ENCODE assay signal across 11 mouse cellular contexts in genomic region chr2:35124716-35125115, GRCm38 (mm10). TPM values are rescaled to one million over a fixed set of nuclear protein-coding genes. Genes with fewer than 3 reads are reported as not detected.
DNase-seq lines count a peak whose midpoint lies in the region; ATAC-seq and TF ChIP-seq lines count a peak whose summit lies in the region.
"Had no signal": no experiment of that assay in that cellular context is flagged by ENCODE, and none has a peak within 500 bp of the region (broad histone marks: within the 10 kb centered on the region; RNA-seq: fewer than 3 reads in every experiment).

No protein-coding gene starts in this region.

- H3K27ac ChIP-seq in forebrain, embryonic 14.5 days (ENCODE audit: low read depth, low read length) = no peak overlapping the region
- no peak overlapping the region for H3K27ac ChIP-seq in forebrain, embryonic 16.5 days (ENCODE audit: low read length)
- H3K27ac ChIP-seq in liver, adult 2 months (replicated peaks; ENCODE audit: insufficient read depth, low read depth, low read length) = no peak overlapping the region
- H3K27ac ChIP-seq in liver, embryonic 11.5 days (ENCODE audit: low read depth, low read length) = no peak overlapping the region
- H3K27ac ChIP-seq in embryonic fibroblast, embryonic 13.5 days (ENCODE audit: insufficient read depth, low read length) = no peak overlapping the region
- H3K27ac ChIP-seq in hindbrain, embryonic 14.5 days = no peak overlapping the region

- no peaks in the 10 kb centered on the region for H3K9me3 ChIP-seq in forebrain, embryonic 14.5 days (replicated peaks; ENCODE audit: control insufficient read depth, low read length)
- no peaks in the 10 kb centered on the region for H3K9me3 ChIP-seq in forebrain, embryonic 16.5 days (ENCODE audit: control insufficient read depth, low read length)
- no peaks in the 10 kb centered on the region for H3K9me3 ChIP-seq in liver, embryonic 11.5 days (ENCODE audit: control insufficient read depth, low read length)
- H3K9me3 ChIP-seq in hindbrain, embryonic 14.5 days (ENCODE audit: control insufficient read depth, low read length) = no peaks in the 10 kb centered on the region

- no peak overlapping the region for H3ac ChIP-seq in C2C12 (ENCODE audit: control insufficient read depth, insufficient read length, low read depth)

- H3K4me2 ChIP-seq in forebrain, embryonic 14.5 days (ENCODE audit: low read length) = no peak overlapping the region
- no peak overlapping the region for H3K4me2 ChIP-seq in forebrain, embryonic 16.5 days (ENCODE audit: low read length)
- no peak overlapping the region for H3K4me2 ChIP-seq in liver, embryonic 11.5 days
- no peak overlapping the region for H3K4me2 ChIP-seq in hindbrain, embryonic 14.5 days (replicated peaks)

- no peak overlapping the region for H3K4me3 ChIP-seq in forebrain, embryonic 14.5 days (ENCODE audit: low read depth, low read length)
- H3K4me3 ChIP-seq in forebrain, embryonic 16.5 days (replicated peaks; ENCODE audit: low read length) = no peak overlapping the region
- no peak overlapping the region for H3K4me3 ChIP-seq in liver, adult 2 months (ENCODE audit: insufficient read depth, low read depth, low read length)
- H3K4me3 ChIP-seq in liver, embryonic 11.5 days (ENCODE audit: low read depth, low read length) = no peak overlapping the region
- H3K4me3 ChIP-seq in C2C12 (ENCODE audit: insufficient read depth, poor library complexity, severe bottlenecking) = no peak overlapping the region
- H3K4me3 ChIP-seq in embryonic fibroblast, embryonic 13.5 days (ENCODE audit: insufficient read depth, low read length) = no peak overlapping the region
- H3K4me3 ChIP-seq in hindbrain, embryonic 14.5 days (replicated peaks; ENCODE audit: low read length) = no peak overlapping the region

- DNase-seq in forebrain, embryonic 14.5 days (ENCODE audit: low spot score) = peak; percentile 23
- no peak for DNase-seq in liver, adult 2 months (ENCODE audit: extremely low read depth, low read depth, low spot score)
- DNase-seq in liver, embryonic 11.5 days (ENCODE audit: low spot score) = no peak
- DNase-seq in cerebellum, adult 8-10 months = no peak
- no peak for DNase-seq in hindbrain, embryonic 14.5 days (ENCODE audit: low spot score)
- DNase-seq: adrenal gland, adult 2 months; layer of hippocampus, postnatal 36 days had no signal

- no peaks in the 10 kb centered on the region for H3K27me3 ChIP-seq in forebrain, embryonic 14.5 days (replicated peaks; ENCODE audit: control insufficient read depth, insufficient read depth, low read length)
- no peaks in the 10 kb centered on the region for H3K27me3 ChIP-seq in forebrain, embryonic 16.5 days (replicated peaks; ENCODE audit: control insufficient read depth, insufficient read depth, low read length)
- H3K27me3 ChIP-seq in liver, adult 2 months (ENCODE audit: control insufficient read depth, insufficient read depth, low read length) = no peaks in the 10 kb centered on the region
- H3K27me3 ChIP-seq in liver, embryonic 11.5 days (replicated peaks; ENCODE audit: control insufficient read depth, insufficient read depth, low read length) = no peaks in the 10 kb centered on the region
- H3K27me3 ChIP-seq in C2C12 (ENCODE audit: control insufficient read depth, insufficient read depth, insufficient read length) = no peaks in the 10 kb centered on the region
- H3K27me3 ChIP-seq in hindbrain, embryonic 14.5 days (ENCODE audit: control insufficient read depth, insufficient read depth, low read length) = no peaks in the 10 kb centered on the region

- no peaks in the 10 kb centered on the region; the same call in 1 of the 2 replicates for H3K79me2 ChIP-seq in liver, adult 2 months (ENCODE audit: control insufficient read depth, insufficient read depth, low read length)
- no peaks in the 10 kb centered on the region for H3K79me2 ChIP-seq in C2C12 (ENCODE audit: control insufficient read depth, insufficient read depth)

- H3K36me3 ChIP-seq in forebrain, embryonic 14.5 days (ENCODE audit: control insufficient read depth, insufficient read depth, low read length) = peaks cover 41% of the 10 kb centered on the region
- peaks cover 6% of the 10 kb centered on the region for H3K36me3 ChIP-seq in forebrain, embryonic 16.5 days (ENCODE audit: control insufficient read depth, insufficient read depth)
- peaks cover 38% of the 10 kb centered on the region for H3K36me3 ChIP-seq in liver, adult 2 months (ENCODE audit: control insufficient read depth, insufficient read depth, low read length)
- peaks cover 2% of the 10 kb centered on the region; the same call in 1 of the 2 replicates for H3K36me3 ChIP-seq in liver, embryonic 11.5 days (ENCODE audit: control insufficient read depth, insufficient read depth, low read length)
- peaks cover 14% of the 10 kb centered on the region for H3K36me3 ChIP-seq in C2C12 (ENCODE audit: control insufficient read depth, insufficient read depth)
- peaks cover 43% of the 10 kb centered on the region for H3K36me3 ChIP-seq in hindbrain, embryonic 14.5 days (replicated peaks; ENCODE audit: control insufficient read depth, insufficient read depth)

- peak; percentile 38 for TF ChIP-seq CTCF in liver, adult 2 months (IDR thresholded peaks at IDR 0.05; ENCODE audit: low read depth, low read length)
- peak; percentile 25 for TF ChIP-seq CTCF in C2C12 (IDR thresholded peaks at IDR 0.05; ENCODE audit: control insufficient read depth, insufficient read depth, insufficient read length)
- peak; percentile 41; the same call in 1 of the 2 replicates for TF ChIP-seq CTCF in embryonic fibroblast, embryonic 13.5 days (IDR thresholded peaks at IDR 0.05; ENCODE audit: borderline replicate concordance, insufficient read depth, low read length)

- H3K9ac ChIP-seq in forebrain, embryonic 14.5 days (ENCODE audit: low read length) = no peak overlapping the region
- no peak overlapping the region for H3K9ac ChIP-seq in forebrain, embryonic 16.5 days (replicated peaks; ENCODE audit: low read depth, low read length)
- no peak overlapping the region for H3K9ac ChIP-seq in liver, adult 2 months (ENCODE audit: low read depth, low read length)
- H3K9ac ChIP-seq in liver, embryonic 11.5 days (ENCODE audit: low read depth, low read length) = no peak overlapping the region
- no peak overlapping the region for H3K9ac ChIP-seq in hindbrain, embryonic 14.5 days

- no peaks in the 10 kb centered on the region for H3K79me3 ChIP-seq in C2C12 (ENCODE audit: low read depth)

- H3K4me1 ChIP-seq in forebrain, embryonic 14.5 days (ENCODE audit: control insufficient read depth, insufficient read depth, low read length) = no peaks in the 10 kb centered on the region
- H3K4me1 ChIP-seq in forebrain, embryonic 16.5 days (replicated peaks; ENCODE audit: control insufficient read depth, insufficient read depth, low read length) = no peaks in the 10 kb centered on the region
- no peaks in the 10 kb centered on the region for H3K4me1 ChIP-seq in liver, adult 2 months (ENCODE audit: control insufficient read depth, insufficient read depth, low read length)
- no peaks in the 10 kb centered on the region for H3K4me1 ChIP-seq in liver, embryonic 11.5 days (replicated peaks; ENCODE audit: control insufficient read depth, insufficient read depth, low read length)
- H3K4me1 ChIP-seq in embryonic fibroblast, embryonic 13.5 days (ENCODE audit: control insufficient read depth, insufficient read depth, low read length) = no peaks in the 10 kb centered on the region
- H3K4me1 ChIP-seq in hindbrain, embryonic 14.5 days (replicated peaks; ENCODE audit: control insufficient read depth, insufficient read depth, low read length) = no peaks in the 10 kb centered on the region

- WGBS in forebrain, embryonic 14.5 days = 76% methylated on average over 7 of the region's 7 CpGs
- 64% methylated on average over 7 of the region's 7 CpGs for WGBS in forebrain, embryonic 16.5 days
- WGBS in liver, adult 2 months = 80% methylated on average over 7 of the region's 7 CpGs
- WGBS in liver, embryonic 11.5 days = 75% methylated on average over 7 of the region's 7 CpGs
- WGBS in hindbrain, embryonic 14.5 days = 72% methylated on average over 7 of the region's 7 CpGs

- TF ChIP-seq POLR2A in liver, adult 2 months (IDR thresholded peaks at IDR 0.05; ENCODE audit: extremely low read depth, insufficient read depth, low read length) = no peak
- no peak for TF ChIP-seq POLR2A in embryonic fibroblast, embryonic 13.5 days (IDR thresholded peaks at IDR 0.05; ENCODE audit: low read depth, low read length)

- no peak for ATAC-seq in forebrain, embryonic 14.5 days
- no peak for ATAC-seq in forebrain, embryonic 16.5 days
- ATAC-seq in liver, embryonic 11.5 days (replicated peaks; ENCODE audit: low FRiP score) = no peak
- no peak for ATAC-seq in hindbrain, embryonic 14.5 days (ENCODE audit: low FRiP score)
- ATAC-seq: intestine, embryonic 16.5 days had no signal

TF ChIP-seq in C2C12, 6 proteins besides CTCF, POLR2A, EP300 and RAD21 (continues in another document):
- TF ChIP-seq FOSL1 (IDR thresholded peaks at IDR 0.05; ENCODE audit: insufficient read depth, low read length, poor library complexity, severe bottlenecking) (no peak), MAX (IDR thresholded peaks at IDR 0.05) (no peak), CEBPB (IDR thresholded peaks at IDR 0.05; ENCODE audit: low read depth) (no peak), USF1 (IDR thresholded peaks at IDR 0.05; ENCODE audit: low read depth) (no peak), MYOG (IDR thresholded peaks at IDR 0.05; ENCODE audit: control insufficient read depth, extremely low read depth, insufficient read length) (no peak)

RNA-seq across cellular contexts. Expression of gene Cntrl, which starts 15.4 kb away (rescaled TPM):
- 14.5 and 14.9 TPM in 2 replicates for polyA plus RNA-seq in forebrain, embryonic 14.5 days (2014; fragmentation: Nextera tagmentation; extraction: Ambion mirVana)
- polyA plus RNA-seq in forebrain, embryonic 16.5 days (2015; fragmentation: Nextera tagmentation; extraction: Ambion mirVana) = 16.3 and 17.2 TPM in 2 replicates
- 13.0 and 22.8 TPM in 2 replicates for total RNA-seq in liver, adult 2 months (2014; rRNA removed)
- polyA plus RNA-seq in liver, adult 2 months (2012; rRNA removed) = 4.9 and 6.1 TPM in 2 replicates
- 18.4 and 22.7 TPM in 2 replicates for polyA plus RNA-seq in liver, embryonic 11.5 days (2014; fragmentation: Nextera tagmentation; extraction: Ambion mirVana)
- polyA plus RNA-seq in C2C12 (2012; fragmentation: generic; extraction: Trizol) = 4.0 TPM
- 14.3 and 24.4 TPM in 2 replicates for polyA plus RNA-seq in embryonic fibroblast, embryonic 13.5 days (2011; ENCODE audit: insufficient read length, low read depth, missing spikeins)
- polyA plus RNA-seq in hindbrain, embryonic 14.5 days (2014; fragmentation: Nextera tagmentation; extraction: Ambion mirVana) = 8.4 and 10.5 TPM in 2 replicates

RNA-seq across cellular contexts. Expression of gene AI182371, which starts 23.4 kb away (rescaled TPM):
- 0.12 and 0.27 TPM in 2 replicates for polyA plus RNA-seq in forebrain, embryonic 14.5 days (2014; fragmentation: Nextera tagmentation; extraction: Ambion mirVana)
- 0.38 TPM in 1 of 2 replicates, not detected in the other for polyA plus RNA-seq in forebrain, embryonic 16.5 days (2015; fragmentation: Nextera tagmentation; extraction: Ambion mirVana)
- 471 and 592 TPM in 2 replicates for total RNA-seq in liver, adult 2 months (2014; rRNA removed)
- polyA plus RNA-seq in liver, adult 2 months (2012; rRNA removed) = 124 and 129 TPM in 2 replicates
- 0.99 and 2.5 TPM in 2 replicates for polyA plus RNA-seq in liver, embryonic 11.5 days (2014; fragmentation: Nextera tagmentation; extraction: Ambion mirVana)
- polyA plus RNA-seq in C2C12 (2012; fragmentation: generic; extraction: Trizol) = not detected
- 1.8 TPM in 1 of 2 replicates, not detected in the other for polyA plus RNA-seq in embryonic fibroblast, embryonic 13.5 days (2011; ENCODE audit: insufficient read length, low read depth, missing spikeins)
- polyA plus RNA-seq in hindbrain, embryonic 14.5 days (2014; fragmentation: Nextera tagmentation; extraction: Ambion mirVana) = 0.20 and 0.51 TPM in 2 replicates
- polyA plus RNA-seq: adrenal gland, adult 2 months had no signal

Comparison
In these comparisons a context has a peak if more than half of its experiments do, and no peak if none do; other contexts are left out.
1. RNA of gene AI182371, which starts 23.4 kb away (polyA plus RNA-seq): 124 to 129 TPM in liver, adult 2 months; 1.8 TPM in embryonic fibroblast, embryonic 13.5 days, 0.99 to 2.5 TPM in liver, embryonic 11.5 days, 0.38 TPM in forebrain, embryonic 16.5 days, 0.12 to 0.27 TPM in forebrain, embryonic 14.5 days, 0.20 to 0.51 TPM in hindbrain, embryonic 14.5 days and not detected in C2C12 (single experiment); every median in the first group is over 10 times any median in the second.
2. Peak in every context shown above with its lines, with median percentiles within 50 percentile points of each other: CTCF ChIP-seq.